Mouse (Mus musculus) cerebellum, adult 2 months (tissue): ENCODE data around the gene Fhl2.

Experiments used
- CTCF ChIP-seq: fragments of 200-500 bp; IDR thresholded peaks from 2 replicates; pipeline ENCODE4 v1.5.1; 2011; ENCODE audit warnings: low read depth, mild to moderate bottlenecking, control low read depth, low read length, moderate library complexity, borderline replicate concordance; ENCODE audit not compliant: insufficient read depth
- POLR2A ChIP-seq: fragments of 200-500 bp; IDR thresholded peaks from 2 replicates; pipeline ENCODE4 v1.6.1; 2011; ENCODE audit warnings: low read length, control low read depth, borderline replicate concordance; ENCODE audit not compliant: insufficient read depth

DNA sequence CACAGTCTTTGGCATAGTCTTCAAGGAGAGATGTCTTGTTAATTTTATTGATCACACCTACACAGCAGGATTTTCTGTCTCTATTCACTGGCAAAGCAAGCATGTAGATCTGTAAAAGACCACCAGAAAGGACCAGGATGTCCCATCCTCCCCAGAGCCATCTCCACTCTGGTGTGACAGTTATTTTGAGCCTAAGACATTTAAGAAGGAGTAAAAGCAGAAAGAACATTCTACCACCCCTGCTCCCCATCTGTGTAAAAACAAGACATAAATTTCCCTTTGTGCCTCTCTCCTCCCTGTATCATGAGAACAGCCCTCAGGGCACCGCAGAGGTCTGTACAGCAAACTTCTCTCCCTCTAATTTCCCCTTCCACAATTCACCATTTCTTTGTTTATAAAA lies 18.0 kb downstream of the Fhl2 start:
- TF ChIP-seq CTCF (no peak), POLR2A (no peak)
